Mouse (Mus musculus): ENCODE measurements around the gene Ube2d3. TPM values are rescaled to one million over a fixed set of nuclear protein-coding genes. Genes with fewer than 3 reads are reported as not detected.

Gene Ube2d3
- total and polyA plus RNA-seq, 3 experiments = 590 to 1,803 (median 1,178) TPM

DNA sequence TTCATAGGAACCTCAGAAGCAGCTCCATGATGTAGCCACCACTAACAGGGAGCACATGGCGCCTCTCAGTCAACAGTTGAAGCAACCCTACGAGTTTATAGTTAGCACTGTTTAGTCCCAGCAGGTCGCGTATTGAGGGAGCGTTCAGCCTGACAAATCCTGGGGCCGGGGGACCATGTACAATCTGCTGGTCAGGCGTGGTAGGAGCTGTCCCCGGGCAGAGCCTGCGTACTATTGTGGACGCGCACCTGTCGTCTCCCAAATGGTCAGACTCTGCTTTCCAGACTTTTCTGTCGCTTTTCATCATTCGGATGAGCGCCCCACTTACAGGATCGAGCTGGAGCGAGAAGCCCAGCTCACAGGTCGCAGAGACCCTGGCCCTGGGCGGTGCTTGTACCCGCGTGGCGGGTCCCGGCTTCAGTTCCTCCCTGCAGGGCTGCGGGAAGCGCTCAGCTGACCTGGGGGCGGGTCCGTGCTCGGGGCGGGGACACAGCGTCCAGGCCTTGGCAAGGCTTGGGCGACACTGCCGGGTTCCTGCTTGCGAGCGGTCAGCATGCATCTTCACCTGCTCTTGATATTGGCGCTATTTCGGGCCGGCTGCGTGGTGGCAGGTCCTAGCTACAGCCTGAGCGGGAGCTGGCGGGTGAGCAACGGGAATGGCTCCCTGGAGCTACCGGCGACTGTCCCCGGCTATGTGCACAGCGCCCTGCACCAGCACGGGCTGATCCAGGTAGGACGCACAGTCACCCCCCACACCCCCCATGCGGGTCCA, 47.4 kb downstream of the Ube2d3 start, which contains the start of gene Manba (continued):
- TF ChIP-seq MXI1 (IDR thresholded peaks at IDR 0.05; ENCODE audit: low read depth, low read length) (peak; percentile 95), CHD1 (IDR thresholded peaks at IDR 0.05; ENCODE audit: low read depth, low read length) (no peak), MAZ (IDR thresholded peaks at IDR 0.05; ENCODE audit: low read depth, low read length) (peak; percentile 34; the same call in 1 of the 2 replicates), JUND (conservative IDR thresholded peaks at IDR 0.05; ENCODE audit: low read depth, low read length) (no peak), SMC3 (IDR thresholded peaks at IDR 0.05; ENCODE audit: low read depth, low read length) (no peak), POLR2AphosphoS2 (IDR thresholded peaks at IDR 0.05; ENCODE audit: low read depth, low read length) (peak; percentile 75; the same call in 1 of the 2 replicates), CTCF (conservative IDR thresholded peaks at IDR 0.05 in 1 of 2, IDR thresholded peaks at IDR 0.05 in 1 of 2; ENCODE audit: low read depth in 2 of 2, low read length in 2 of 2) (0 out of 4 replicates have a peak, but pooled peaks of 1 of the 2 experiments have one; percentile 16), MEF2A (IDR thresholded peaks at IDR 0.05; ENCODE audit: borderline replicate concordance, low read depth, low read length) (no peak; the same call in none of the 2 replicates), CHD2 (IDR thresholded peaks at IDR 0.05; ENCODE audit: low read length) (no peak), RAD21 (IDR thresholded peaks at IDR 0.05; ENCODE audit: low read depth, low read length) (no peak), PAX5 (IDR thresholded peaks at IDR 0.05; ENCODE audit: low read length) (no peak), MAFK (IDR thresholded peaks at IDR 0.05; ENCODE audit: insufficient replicate concordance, low read length) (no peak), SIN3A (IDR thresholded peaks at IDR 0.05; ENCODE audit: low read length) (peak; percentile 99), USF1 (IDR thresholded peaks at IDR 0.05; ENCODE audit: low read depth, low read length) (peak; percentile 72), BHLHE40 (IDR thresholded peaks at IDR 0.05; ENCODE audit: low read depth, low read length) (0 out of 2 replicates have a peak, but pooled peaks have one; percentile 24), ZMIZ1 (IDR thresholded peaks at IDR 0.05; ENCODE audit: low read depth, low read length) (no peak; the same call in 1 of the 2 replicates), ZNF384 (IDR thresholded peaks at IDR 0.05; ENCODE audit: low read depth, low read length) (no peak)

GRCm38 (mm10) chr3:135485900-135486241, 47.9 kb downstream of the Ube2d3 start:
- peak overlapping the region; percentile 65 to 89 (median 74) for H3K4me3 ChIP-seq (replicated peaks in 1 of 3; ENCODE audit: low read depth in 2 of 3, low read length in 2 of 3, poor library complexity in 1 of 3)
- peak overlapping the region; percentile 9; the same call in 1 of the 2 replicates for H3K27ac ChIP-seq (ENCODE audit: insufficient read depth, low read depth)
- TF ChIP-seq USF2 (conservative IDR thresholded peaks at IDR 0.05; ENCODE audit: low read depth, low read length) (no peak), EP300 (IDR thresholded peaks at IDR 0.05; ENCODE audit: low read length) (0 out of 2 replicates have a peak, but pooled peaks have one; percentile 31), POLR2AphosphoS2 (IDR thresholded peaks at IDR 0.05; ENCODE audit: low read depth, low read length) (no peak), TBP (conservative IDR thresholded peaks at IDR 0.05; ENCODE audit: low read depth, low read length) (no peak), BHLHE40 (IDR thresholded peaks at IDR 0.05; ENCODE audit: low read depth, low read length) (0 out of 2 replicates have a peak, but pooled peaks have one; percentile 4), KAT2A (IDR thresholded peaks at IDR 0.05; ENCODE audit: insufficient replicate concordance, low read length) (no peak), SIN3A (IDR thresholded peaks at IDR 0.05; ENCODE audit: low read length) (peak; percentile 90), ZNF384 (IDR thresholded peaks at IDR 0.05; ENCODE audit: low read depth, low read length) (no peak), MAX (IDR thresholded peaks at IDR 0.05; ENCODE audit: low read length) (peak; percentile 77), MYC (IDR thresholded peaks at IDR 0.05; ENCODE audit: low read depth, low read length) (peak; percentile 34; the same call in 1 of the 2 replicates), ZKSCAN1 (IDR thresholded peaks at IDR 0.05; ENCODE audit: borderline replicate concordance, low read depth, low read length) (no peak), ELF1 (IDR thresholded peaks at IDR 0.05; ENCODE audit: low read depth, low read length) (peak; percentile 37; the same call in 1 of the 2 replicates), MEF2A (IDR thresholded peaks at IDR 0.05; ENCODE audit: borderline replicate concordance, low read depth, low read length) (peak; percentile 54; the same call in 1 of the 2 replicates), TCF12 (IDR thresholded peaks at IDR 0.05; ENCODE audit: low read depth, low read length) (no peak), MXI1 (IDR thresholded peaks at IDR 0.05; ENCODE audit: low read depth, low read length) (0 out of 2 replicates have a peak, but pooled peaks have one; percentile 5), ZC3H11A (IDR thresholded peaks at IDR 0.05; ENCODE audit: low read depth, low read length) (no peak), ETS1 (conservative IDR thresholded peaks at IDR 0.05; ENCODE audit: low read depth, low read length) (no peak), HCFC1 (IDR thresholded peaks at IDR 0.05; ENCODE audit: low read depth, low read length) (peak; percentile 24; the same call in 1 of the 2 replicates), MAZ (IDR thresholded peaks at IDR 0.05; ENCODE audit: low read depth, low read length) (peak; percentile 34; the same call in 1 of the 2 replicates), CHD1 (IDR thresholded peaks at IDR 0.05; ENCODE audit: low read depth, low read length) (peak; percentile 89; the same call in 1 of the 2 replicates), POLR2A (IDR thresholded peaks at IDR 0.05; ENCODE audit: low read depth, low read length) (no peak), CHD2 (IDR thresholded peaks at IDR 0.05; ENCODE audit: low read length) (peak; percentile 43)
- H3K4me1 ChIP-seq (ENCODE audit: control insufficient read depth in 1 of 2, insufficient read depth in 2 of 2) = peaks cover 6 to 36% of the 10 kb centered on the region in 2 experiments
- no peak for DNase-seq (ENCODE audit: extremely low read depth)
- peak overlapping the region; percentile 47 for H3K9ac ChIP-seq (ENCODE audit: insufficient read depth, low read depth)
- dilution Hi-C loops (cut with MboI; ENCODE audit: extremely low pct_ligation_motif_present, extremely low pct_unique_long_range_greater_than_20kb, low sequenced_read_pairs) (no loop called here), in situ Hi-C loops (cut with MboI; ENCODE audit: low pct_ligation_motif_present, low pct_unique_long_range_greater_than_20kb, low sequenced_read_pairs) (no loop called here)
- peaks cover 8% of the 10 kb centered on the region for H3K79me2 ChIP-seq (replicated peaks; ENCODE audit: control insufficient read depth, extremely low read depth, insufficient read depth, poor library complexity, severe bottlenecking)
- peaks cover 0 to 51% of the 10 kb centered on the region in 2 experiments for H3K36me3 ChIP-seq (replicated peaks in 1 of 2; ENCODE audit: control insufficient read depth in 1 of 2, insufficient read depth in 1 of 2, low read length in 1 of 2)
- H3K9me3 ChIP-seq (replicated peaks; ENCODE audit: low read length) = peaks cover 5% of the 10 kb centered on the region
- peak overlapping the region; percentile 72 for H3K4me2 ChIP-seq (ENCODE audit: insufficient read depth, low read depth, poor library complexity, severe bottlenecking)
- no peaks in the 10 kb centered on the region for H3K27me3 ChIP-seq (replicated peaks)
